Mouse (Mus musculus): Measurements from ENCODE around the gene Fxyd3. TPM values are rescaled to one million over a fixed set of nuclear protein-coding genes. Genes with fewer than 3 reads are reported as not detected.

The Fxyd3 gene
- polyA plus RNA-seq (2012; fragmentation: generic; extraction: Trizol), result 0.01 TPM

DNA sequence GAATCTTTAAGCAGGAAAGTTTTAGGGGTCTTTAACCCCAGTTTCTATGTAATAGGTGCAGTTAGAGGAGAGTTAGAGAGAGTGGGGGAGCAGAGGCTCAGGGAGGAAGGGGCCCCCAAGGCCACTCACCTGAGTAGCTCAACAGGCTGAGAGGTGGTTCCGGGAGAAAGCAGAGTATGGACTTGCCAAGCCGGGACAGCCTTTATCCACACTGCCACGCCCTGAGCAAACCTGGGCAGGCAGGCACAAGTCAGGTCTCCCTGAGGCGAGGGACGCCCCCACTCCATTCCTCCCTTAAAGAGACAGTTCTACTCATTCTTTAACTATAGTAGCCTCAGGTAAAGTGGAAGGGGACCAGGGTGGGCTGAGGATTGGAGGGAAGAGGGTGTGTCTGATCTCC, at the start of gene Fxyd3:
Gene Fxyd3 (minus strand): TSS at position 213 of the 400 bp plus-strand sequence.
- Histone ChIP-seq H3K36me3 (ENCODE audit: control insufficient read depth, insufficient read depth) (no peaks in the 10 kb centered on the region), H3K79me2 (ENCODE audit: control insufficient read depth, insufficient read depth) (no peaks in the 10 kb centered on the region), H3K27me3 (ENCODE audit: control insufficient read depth, insufficient read depth, insufficient read length) (peaks cover 9% of the 10 kb centered on the region), H3K4me2 (ENCODE audit: low read depth) (no peak within 1 kb of the TSS), H3ac (ENCODE audit: control insufficient read depth, insufficient read length) (no peak within 1 kb of the TSS), H3K4me3 (no peak within 1 kb of the TSS)
- TF ChIP-seq USF1 (IDR thresholded peaks at IDR 0.05; ENCODE audit: low read depth), result no peak
- no peak for TF ChIP-seq POLR2AphosphoS2 (IDR thresholded peaks at IDR 0.05; ENCODE audit: insufficient read length, low read depth)
- TF ChIP-seq SRF (IDR thresholded peaks at IDR 0.05; ENCODE audit: control insufficient read depth, insufficient read length, low read depth), result no peak
- TF ChIP-seq MYOD1 (IDR thresholded peaks at IDR 0.05; ENCODE audit: control insufficient read depth in 1 of 3, insufficient read length in 2 of 3, low read depth in 2 of 3), result no peak
- no peak for TF ChIP-seq CEBPB (IDR thresholded peaks at IDR 0.05; ENCODE audit: insufficient read depth, poor library complexity, severe bottlenecking)
- no peak for TF ChIP-seq REST (IDR thresholded peaks at IDR 0.05; ENCODE audit: insufficient read depth, insufficient read length)
- no peak for TF ChIP-seq E2F4 (IDR thresholded peaks at IDR 0.05; ENCODE audit: insufficient read depth)

DNA sequence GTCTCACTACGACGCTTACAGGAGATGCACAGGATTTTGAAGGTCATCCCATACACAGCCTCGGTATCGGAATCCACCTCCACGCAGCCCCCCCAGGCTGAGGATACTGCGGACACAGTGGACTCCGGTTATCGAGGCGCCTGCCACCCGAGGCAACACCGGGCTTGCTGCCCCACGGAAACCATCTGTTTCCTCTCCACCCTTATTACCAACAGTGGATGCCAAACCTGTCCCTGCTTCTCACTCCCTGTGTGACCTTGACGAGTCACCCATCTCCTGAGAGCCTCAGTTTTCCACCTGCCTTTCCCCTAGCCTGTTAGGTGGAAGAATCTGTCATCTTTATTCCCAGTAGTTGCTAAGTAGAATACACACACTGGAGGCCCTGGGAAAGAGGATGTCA, 48.6 kb upstream of the Fxyd3 start:
- H3K36me3 ChIP-seq (ENCODE audit: control insufficient read depth, insufficient read depth), result no peaks in the 10 kb centered on the region
- H3K79me2 ChIP-seq (ENCODE audit: control insufficient read depth, insufficient read depth), result no peaks in the 10 kb centered on the region
- H3ac ChIP-seq (ENCODE audit: control insufficient read depth, insufficient read length), result no peak overlapping the region
- H3K4me2 ChIP-seq (ENCODE audit: low read depth), result no peak overlapping the region
- no peaks in the 10 kb centered on the region for H3K27me3 ChIP-seq (ENCODE audit: control insufficient read depth, insufficient read depth, insufficient read length)
- TF ChIP-seq POLR2AphosphoS2 (IDR thresholded peaks at IDR 0.05; ENCODE audit: insufficient read length, low read depth) (no peak), MAX (IDR thresholded peaks at IDR 0.05; ENCODE audit: low read depth) (no peak), E2F4 (IDR thresholded peaks at IDR 0.05; ENCODE audit: insufficient read depth) (no peak), POLR2A (IDR thresholded peaks at IDR 0.05; ENCODE audit: insufficient read length, low read depth) (no peak), SRF (IDR thresholded peaks at IDR 0.05; ENCODE audit: control insufficient read depth, insufficient read length, low read depth) (no peak), TCF3 (IDR thresholded peaks at IDR 0.05; ENCODE audit: insufficient read length, low read depth) (no peak), REST (IDR thresholded peaks at IDR 0.05; ENCODE audit: insufficient read depth, insufficient read length) (no peak), MYOG (IDR thresholded peaks at IDR 0.05; ENCODE audit: control insufficient read depth in 1 of 3, insufficient read depth in 1 of 3, insufficient read length in 2 of 3, low read depth in 2 of 3) (no peak), TCF12 (IDR thresholded peaks at IDR 0.05; ENCODE audit: insufficient read depth, poor library complexity, severe bottlenecking) (no peak), USF1 (IDR thresholded peaks at IDR 0.05; ENCODE audit: low read depth) (no peak), CEBPB (IDR thresholded peaks at IDR 0.05; ENCODE audit: insufficient read depth, poor library complexity, severe bottlenecking) (no peak), MYOD1 (IDR thresholded peaks at IDR 0.05; ENCODE audit: control insufficient read depth in 1 of 3, insufficient read length in 2 of 3, low read depth in 2 of 3) (no peak)
- H3K4me3 ChIP-seq, result no peak overlapping the region

DNA sequence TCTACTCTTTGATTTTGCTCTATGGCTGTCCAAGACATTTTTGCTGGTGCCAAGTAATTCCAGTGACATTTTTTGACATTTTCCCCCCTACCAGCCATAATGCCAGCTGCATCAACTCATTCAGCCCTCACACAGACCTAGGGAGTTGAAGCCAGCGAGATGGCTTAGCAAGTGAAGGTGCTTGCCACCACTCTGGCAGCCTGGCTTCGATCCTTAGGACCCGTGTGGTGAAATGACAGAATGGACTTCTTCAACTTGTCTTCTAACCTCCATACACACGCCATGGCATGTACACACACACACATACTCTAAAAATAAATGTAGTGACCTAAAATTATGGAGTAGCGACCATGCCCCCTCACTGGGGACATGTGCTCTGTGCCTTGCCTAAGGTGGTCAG, 47.9 kb upstream of the Fxyd3 start:
- Histone ChIP-seq H3ac (ENCODE audit: control insufficient read depth, insufficient read length) (no peak overlapping the region), H3K4me2 (ENCODE audit: low read depth) (no peak overlapping the region), H3K27me3 (ENCODE audit: control insufficient read depth, insufficient read depth, insufficient read length) (no peaks in the 10 kb centered on the region), H3K79me2 (ENCODE audit: control insufficient read depth, insufficient read depth) (no peaks in the 10 kb centered on the region), H3K4me3 (no peak overlapping the region), H3K36me3 (ENCODE audit: control insufficient read depth, insufficient read depth) (no peaks in the 10 kb centered on the region)
- TF ChIP-seq MAX (IDR thresholded peaks at IDR 0.05; ENCODE audit: low read depth) (no peak), SRF (IDR thresholded peaks at IDR 0.05; ENCODE audit: control insufficient read depth, insufficient read length, low read depth) (no peak), POLR2A (IDR thresholded peaks at IDR 0.05; ENCODE audit: insufficient read length, low read depth) (no peak), MYOG (IDR thresholded peaks at IDR 0.05; ENCODE audit: control insufficient read depth in 1 of 3, insufficient read depth in 1 of 3, insufficient read length in 2 of 3, low read depth in 2 of 3) (no peak), E2F4 (IDR thresholded peaks at IDR 0.05; ENCODE audit: insufficient read depth) (no peak)

DNA sequence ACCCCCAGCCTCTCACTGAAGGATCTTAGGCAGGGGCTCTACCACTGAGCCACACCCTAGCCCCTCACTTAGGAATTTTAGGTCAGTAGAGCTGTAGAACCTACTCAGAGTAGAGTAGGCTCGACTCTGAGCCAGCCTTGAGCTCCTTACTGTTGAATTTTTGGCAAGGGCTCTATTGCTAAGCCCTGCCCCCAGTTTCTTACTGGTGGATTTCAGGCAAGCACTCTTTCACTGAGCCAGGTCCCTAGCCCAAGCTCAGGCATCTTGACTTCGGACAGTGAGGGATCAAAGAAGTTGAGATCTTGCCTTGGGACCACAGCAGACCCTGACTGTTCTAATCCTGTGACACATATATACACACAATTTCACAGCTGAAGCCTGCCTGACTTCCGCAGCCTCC, 47.2 kb upstream of the Fxyd3 start:
- no peak overlapping the region for H3K4me3 ChIP-seq
- no peak overlapping the region for H3ac ChIP-seq (ENCODE audit: control insufficient read depth, insufficient read length)
- H3K27me3 ChIP-seq (ENCODE audit: control insufficient read depth, insufficient read depth, insufficient read length), result no peaks in the 10 kb centered on the region
- no peak for TF ChIP-seq MYOD1 (IDR thresholded peaks at IDR 0.05; ENCODE audit: control insufficient read depth in 1 of 3, insufficient read length in 2 of 3, low read depth in 2 of 3)
- no peak for TF ChIP-seq E2F4 (IDR thresholded peaks at IDR 0.05; ENCODE audit: insufficient read depth)
- TF ChIP-seq POLR2A (IDR thresholded peaks at IDR 0.05; ENCODE audit: insufficient read length, low read depth), result no peak
- TF ChIP-seq SRF (IDR thresholded peaks at IDR 0.05; ENCODE audit: control insufficient read depth, insufficient read length, low read depth), result no peak
- no peak for TF ChIP-seq TCF12 (IDR thresholded peaks at IDR 0.05; ENCODE audit: insufficient read depth, poor library complexity, severe bottlenecking)
- no peak for TF ChIP-seq MAX (IDR thresholded peaks at IDR 0.05; ENCODE audit: low read depth)
- no peak for TF ChIP-seq USF1 (IDR thresholded peaks at IDR 0.05; ENCODE audit: low read depth)
- TF ChIP-seq POLR2AphosphoS2 (IDR thresholded peaks at IDR 0.05; ENCODE audit: insufficient read length, low read depth), result no peak
- TF ChIP-seq REST (IDR thresholded peaks at IDR 0.05; ENCODE audit: insufficient read depth, insufficient read length), result no peak
- no peak for TF ChIP-seq CEBPB (IDR thresholded peaks at IDR 0.05; ENCODE audit: insufficient read depth, poor library complexity, severe bottlenecking)
- no peak for TF ChIP-seq TCF3 (IDR thresholded peaks at IDR 0.05; ENCODE audit: insufficient read length, low read depth)
- no peak for TF ChIP-seq MYOG (IDR thresholded peaks at IDR 0.05; ENCODE audit: control insufficient read depth in 1 of 3, insufficient read depth in 1 of 3, insufficient read length in 2 of 3, low read depth in 2 of 3)
- no peaks in the 10 kb centered on the region for H3K79me2 ChIP-seq (ENCODE audit: control insufficient read depth, insufficient read depth)
- no peaks in the 10 kb centered on the region for H3K36me3 ChIP-seq (ENCODE audit: control insufficient read depth, insufficient read depth)
- no peak overlapping the region for H3K4me2 ChIP-seq (ENCODE audit: low read depth)
